Comparison of ENCODE assay signal across 22 mouse cellular contexts in genomic region chr5:123270917-123271316, GRCm38 (mm10). TPM values are rescaled to one million over a fixed set of nuclear protein-coding genes. Genes with fewer than 3 reads are reported as not detected.
DNase-seq lines count a peak whose midpoint lies in the region; ATAC-seq lines count a peak whose summit lies in the region.
"Had no signal": no experiment of that assay in that cellular context is flagged by ENCODE, and none has a peak within 500 bp of the region (broad histone marks: within the 10 kb centered on the region; RNA-seq: fewer than 3 reads in every experiment).

No protein-coding gene starts in this region.

- H3K36me3 ChIP-seq in kidney, embryonic 16.5 days (ENCODE audit: insufficient read depth, low read length) = no peaks in the 10 kb centered on the region
- H3K36me3 ChIP-seq in neural tube, embryonic 13.5 days = no peaks in the 10 kb centered on the region
- no peaks in the 10 kb centered on the region for H3K36me3 ChIP-seq in neural tube, embryonic 15.5 days
- H3K36me3 ChIP-seq: embryonic facial prominence, embryonic 15.5 days; heart, embryonic 12.5 days; hindbrain, embryonic 13.5 days had no signal

- H3K9ac ChIP-seq in kidney, embryonic 16.5 days (replicated peaks; ENCODE audit: low read length) = no peak overlapping the region
- H3K9ac ChIP-seq in neural tube, embryonic 13.5 days = no peak overlapping the region
- H3K9ac ChIP-seq in neural tube, embryonic 15.5 days (replicated peaks) = no peak overlapping the region
- H3K9ac ChIP-seq: embryonic facial prominence, embryonic 15.5 days; heart, embryonic 12.5 days; hindbrain, embryonic 13.5 days had no signal

- H3K27ac ChIP-seq in kidney, embryonic 16.5 days (ENCODE audit: low read length) = no peak overlapping the region
- no peak overlapping the region for H3K27ac ChIP-seq in neural tube, embryonic 13.5 days (replicated peaks)
- no peak overlapping the region for H3K27ac ChIP-seq in neural tube, embryonic 15.5 days (replicated peaks)
- H3K27ac ChIP-seq: hindbrain, embryonic 13.5 days; hindbrain, postnatal 0 days had no signal

- ATAC-seq in kidney, embryonic 16.5 days (ENCODE audit: low FRiP score, low TSS enrichment) = no peak
- 0 out of 2 replicates have a peak, but pooled peaks have one; percentile 27 for ATAC-seq in neural tube, embryonic 13.5 days (ENCODE audit: low read depth)
- ATAC-seq in neural tube, embryonic 15.5 days (ENCODE audit: low FRiP score) = no peak
- ATAC-seq: activated CD4-positive, CD25-positive, alpha-beta regulatory T cell, adult 4 months; forebrain, embryonic 16.5 days; hindbrain, postnatal 0 days; Patski had no signal

- peaks cover 3% of the 10 kb centered on the region; the same call in 1 of the 2 replicates for H3K4me1 ChIP-seq in kidney, embryonic 16.5 days (ENCODE audit: insufficient read depth, low read length)
- peaks cover 11% of the 10 kb centered on the region for H3K4me1 ChIP-seq in neural tube, embryonic 13.5 days (replicated peaks)
- H3K4me1 ChIP-seq in neural tube, embryonic 15.5 days = peaks cover 3% of the 10 kb centered on the region; the same call in 1 of the 2 replicates
- H3K4me1 ChIP-seq: heart, embryonic 12.5 days had no signal

- H3K4me3 ChIP-seq in kidney, embryonic 16.5 days (ENCODE audit: low read length) = no peak overlapping the region
- no peak overlapping the region for H3K4me3 ChIP-seq in neural tube, embryonic 13.5 days
- H3K4me3 ChIP-seq in neural tube, embryonic 15.5 days (replicated peaks) = no peak overlapping the region
- H3K4me3 ChIP-seq: embryonic facial prominence, embryonic 15.5 days; erythroblast, embryonic 14.5 days; heart, embryonic 12.5 days; hindbrain, embryonic 13.5 days had no signal

- WGBS in kidney, embryonic 16.5 days = 28% methylated on average over 11 of the region's 11 CpGs
- WGBS in neural tube, embryonic 13.5 days = 61% methylated on average over 11 of the region's 11 CpGs
- WGBS in neural tube, embryonic 15.5 days = 74% methylated on average over 11 of the region's 11 CpGs

- intact Hi-C loops in heart, postnatal 14 days (cut with DNase I) = loop anchor here (10.0 kb wide), 1 partner anchor 234 kb away; no protein-coding TSS in a partner anchor

- no peaks in the 10 kb centered on the region for H3K27me3 ChIP-seq in kidney, embryonic 16.5 days (ENCODE audit: insufficient read depth, low read length)
- no peaks in the 10 kb centered on the region for H3K27me3 ChIP-seq in neural tube, embryonic 13.5 days
- H3K27me3 ChIP-seq in neural tube, embryonic 15.5 days (replicated peaks) = no peaks in the 10 kb centered on the region
- H3K27me3 ChIP-seq: CH12.LX; embryonic facial prominence, embryonic 15.5 days; heart, embryonic 12.5 days; hindbrain, embryonic 13.5 days; Patski had no signal

- DNase-seq in heart, adult 11 months = peak; percentile 81
- no peak for DNase-seq in heart, postnatal 14 days
- no peak for DNase-seq in kidney, postnatal 36 days
- no peak for DNase-seq in right cerebral cortex, postnatal 25 days
- DNase-seq: adrenal gland, postnatal 14 days; cerebellum, adult 11-12 months; cerebellum, adult 9-10 months; cerebellum, postnatal 36 days; gastrocnemius, postnatal 14 days; heart, postnatal 36 days had no signal

- 0 out of 2 replicates have a peak overlapping the region, but pooled peaks have one; percentile 13 for H3K4me2 ChIP-seq in kidney, embryonic 16.5 days (replicated peaks; ENCODE audit: low read depth, low read length)
- H3K4me2 ChIP-seq in neural tube, embryonic 13.5 days = no peak overlapping the region
- H3K4me2 ChIP-seq in neural tube, embryonic 15.5 days = no peak overlapping the region
- H3K4me2 ChIP-seq: embryonic facial prominence, embryonic 15.5 days; heart, embryonic 12.5 days; hindbrain, embryonic 13.5 days had no signal

- 0 out of 2 replicates have a peak, but pooled peaks cover 4% of the 10 kb centered on the region for H3K9me3 ChIP-seq in kidney, embryonic 16.5 days (ENCODE audit: low read length)
- H3K9me3 ChIP-seq in neural tube, embryonic 13.5 days = no peaks in the 10 kb centered on the region
- no peaks in the 10 kb centered on the region for H3K9me3 ChIP-seq in neural tube, embryonic 15.5 days (replicated peaks)
- H3K9me3 ChIP-seq: embryonic facial prominence, embryonic 15.5 days had no signal

RNA-seq across cellular contexts. Expression of gene Wdr66, which starts 19.0 kb away (rescaled TPM):
- total RNA-seq in heart, postnatal 14 days (2021) = under 1 TPM; 0.81 to 0.93 TPM
- 1.5 and 1.7 TPM in 2 replicates for polyA plus RNA-seq in kidney, embryonic 16.5 days (2015; fragmentation: Nextera tagmentation; extraction: Ambion mirVana)
- polyA plus RNA-seq in neural tube, embryonic 13.5 days (2015; fragmentation: Nextera tagmentation; extraction: Ambion mirVana) = 1.8 and 2.4 TPM in 2 replicates
- polyA plus RNA-seq in neural tube, embryonic 15.5 days (2015; fragmentation: Nextera tagmentation; extraction: Ambion mirVana) = 1.1 and 1.2 TPM in 2 replicates
